Mouse (Mus musculus): ENCODE data around the gene Ugt1a2.
"Not testable (repeated sequence)": the region's sequence is repeated elsewhere in the genome, so short reads cannot be mapped to it uniquely, and the experiment has no call there.

The Ugt1a2 gene

GRCm38 (mm10) chr1:88200456-88200855, at the start of gene Ugt1a2:
Ugt1a2 (plus strand) TSS chr1:88200601.
- no peak for DNase-seq (ENCODE audit: low spot score)

GRCm38 (mm10) chr1:88158430-88158829, 42.0 kb upstream of the Ugt1a2 start:
- no peak for DNase-seq (ENCODE audit: low spot score)

- DNase-seq (ENCODE audit: low spot score) = no peak
These were observed 34.7 kb upstream of the Ugt1a2 start, which contains the start of gene Ugt1a5 for GRCm38 (mm10) chr1:88165711-88166110. Ugt1a5 (plus strand) TSS chr1:88166012.

GRCm38 (mm10) chr1:88172190-88172589, 28.2 kb upstream of the Ugt1a2 start:
- DNase-seq (ENCODE audit: low spot score) = not testable (repeated sequence)

- no peak for DNase-seq (ENCODE audit: low spot score)
These were observed 20.7 kb upstream of the Ugt1a2 start for GRCm38 (mm10) chr1:88179657-88180056.

GRCm38 (mm10) chr1:88186325-88186935, 14.0 kb upstream of the Ugt1a2 start:
- no peak for DNase-seq (ENCODE audit: low spot score)

GRCm38 (mm10) chr1:88192136-88192535, 8.3 kb upstream of the Ugt1a2 start:
- DNase-seq (ENCODE audit: low spot score) = no peak

- DNase-seq (ENCODE audit: low spot score) = no peak
These were observed 4.7 kb upstream of the Ugt1a2 start for GRCm38 (mm10) chr1:88195687-88196086.

GRCm38 (mm10) chr1:88197443-88197842, 3.0 kb upstream of the Ugt1a2 start:
- no peak for DNase-seq (ENCODE audit: low spot score)

- no peak for DNase-seq (ENCODE audit: low spot score)
These were observed 405 bp upstream of the Ugt1a2 start for GRCm38 (mm10) chr1:88199996-88200395.

GRCm38 (mm10) chr1:88205294-88205922, 5.0 kb downstream of the Ugt1a2 start, which contains the start of gene Dnajb3:
Dnajb3 (minus strand) TSS chr1:88205782.
- DNase-seq (ENCODE audit: low spot score) = peak; percentile 82

- DNase-seq (ENCODE audit: low spot score) = no peak
These were observed 6.6 kb downstream of the Ugt1a2 start for GRCm38 (mm10) chr1:88206843-88207479.

- no peak for DNase-seq (ENCODE audit: low spot score)
These were observed 11.4 kb downstream of the Ugt1a2 start, which contains the start of gene Ugt1a1 for GRCm38 (mm10) chr1:88211812-88212211. Ugt1a1 (plus strand) TSS chr1:88211959.

- no peak for DNase-seq (ENCODE audit: low spot score)
These were observed 12.1 kb downstream of the Ugt1a2 start for GRCm38 (mm10) chr1:88212341-88213045.

GRCm38 (mm10) chr1:88213061-88213460, 12.7 kb downstream of the Ugt1a2 start:
- DNase-seq (ENCODE audit: low spot score) = no peak

GRCm38 (mm10) chr1:88213766-88214461, 13.5 kb downstream of the Ugt1a2 start:
- DNase-seq (ENCODE audit: low spot score) = no peak

- no peak for DNase-seq (ENCODE audit: low spot score)
These were observed 14.1 kb downstream of the Ugt1a2 start for GRCm38 (mm10) chr1:88214462-88214952.

- DNase-seq (ENCODE audit: low spot score) = no peak
These were observed 15.3 kb downstream of the Ugt1a2 start for GRCm38 (mm10) chr1:88215466-88216380.

GRCm38 (mm10) chr1:88216551-88216950, 16.1 kb downstream of the Ugt1a2 start:
- DNase-seq (ENCODE audit: low spot score) = no peak

GRCm38 (mm10) chr1:88217144-88217543, 16.7 kb downstream of the Ugt1a2 start:
- DNase-seq (ENCODE audit: low spot score) = no peak

GRCm38 (mm10) chr1:88217576-88217975, 17.2 kb downstream of the Ugt1a2 start:
- DNase-seq (ENCODE audit: low spot score) = no peak
